Mouse (Mus musculus): Measurements from ENCODE around the gene Gm38655.

DNA sequence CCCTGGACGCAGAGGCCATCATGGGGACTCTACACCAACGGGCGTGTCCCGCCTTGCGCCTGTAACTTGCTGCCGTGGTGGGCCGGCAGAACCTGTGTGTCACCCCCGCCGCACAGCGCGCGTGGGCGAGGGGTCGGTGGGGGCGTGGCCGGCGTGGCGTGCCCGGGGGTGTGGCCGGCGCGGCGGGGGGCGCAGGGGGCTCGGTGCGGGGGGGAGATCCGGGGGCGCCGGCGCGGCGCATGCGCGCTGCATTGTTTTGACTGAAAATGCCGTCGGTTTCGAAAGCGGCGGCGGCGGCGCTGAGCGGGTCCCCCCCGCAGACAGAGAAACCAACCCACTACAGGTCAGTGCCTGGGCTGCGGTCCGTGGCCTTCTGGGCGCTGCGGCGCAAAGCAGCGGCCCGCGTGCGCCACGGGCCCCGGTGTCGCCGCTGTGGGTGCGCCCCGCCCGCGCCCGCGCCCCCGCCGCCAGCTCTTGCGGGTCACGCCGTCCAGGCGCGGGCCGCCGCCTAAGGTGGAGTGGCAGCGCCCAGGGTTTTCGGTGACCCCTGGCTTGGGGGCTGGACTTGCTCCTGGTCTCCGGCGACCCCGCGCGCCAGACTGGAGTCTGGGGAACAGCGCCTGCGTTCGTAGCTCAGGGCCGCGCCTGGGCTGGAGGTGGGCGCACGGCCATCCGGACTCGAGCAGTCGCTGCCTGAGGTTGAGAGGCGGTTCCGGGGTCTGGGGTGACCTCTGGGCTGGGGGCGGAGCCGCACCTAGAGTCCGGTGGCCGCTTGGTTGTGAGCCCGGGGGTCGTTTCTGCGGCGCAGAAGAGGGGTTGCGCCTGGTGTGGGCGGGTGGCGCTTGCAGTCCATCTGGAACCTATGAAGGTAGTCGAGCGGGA is 13.1 kb upstream of the Gm38655 start, which contains the start of gene Unkl:
- TF ChIP-seq MAX (IDR thresholded peaks at IDR 0.05; ENCODE audit: low read depth) (no peak), TCF12 (IDR thresholded peaks at IDR 0.05; ENCODE audit: insufficient read depth, poor library complexity, severe bottlenecking) (no peak), POLR2A (IDR thresholded peaks at IDR 0.05; ENCODE audit: insufficient read length, low read depth) (peak; percentile 92), MYOG (IDR thresholded peaks at IDR 0.05; ENCODE audit: control insufficient read depth in 1 of 3, insufficient read depth in 1 of 3, insufficient read length in 2 of 3, low read depth in 2 of 3) (no peak), USF1 (IDR thresholded peaks at IDR 0.05; ENCODE audit: low read depth) (no peak), POLR2AphosphoS2 (IDR thresholded peaks at IDR 0.05; ENCODE audit: insufficient read length, low read depth) (peak; percentile 87), MYOD1 (IDR thresholded peaks at IDR 0.05; ENCODE audit: control insufficient read depth in 1 of 3, insufficient read length in 2 of 3, low read depth in 2 of 3) (peak in 1 of 3 experiments; percentile 39), E2F4 (IDR thresholded peaks at IDR 0.05; ENCODE audit: insufficient read depth) (no peak), REST (IDR thresholded peaks at IDR 0.05; ENCODE audit: insufficient read depth, insufficient read length) (no peak), TCF3 (IDR thresholded peaks at IDR 0.05; ENCODE audit: insufficient read length, low read depth) (no peak), CEBPB (IDR thresholded peaks at IDR 0.05; ENCODE audit: insufficient read depth, poor library complexity, severe bottlenecking) (no peak), SRF (IDR thresholded peaks at IDR 0.05; ENCODE audit: control insufficient read depth, insufficient read length, low read depth) (no peak)
